Mouse (Mus musculus): ENCODE measurements around the gene Zmynd8.

Zmynd8 gene

GRCm38 (mm10) chr2:165899474-165899873 is 658 bp upstream of the Zmynd8 start:
- no peak for DNase-seq (ENCODE audit: low spot score in 2 of 2)

GRCm38 (mm10) chr2:165896171-165896570 is 2.6 kb downstream of the Zmynd8 start:
- no peak for DNase-seq (ENCODE audit: low spot score in 2 of 2)

GRCm38 (mm10) chr2:165895687-165896086 is 3.1 kb downstream of the Zmynd8 start:
- no peak for DNase-seq (ENCODE audit: low spot score in 2 of 2)

GRCm38 (mm10) chr2:165894533-165894932 is 4.3 kb downstream of the Zmynd8 start:
- DNase-seq (ENCODE audit: low spot score in 2 of 2) = no peak

GRCm38 (mm10) chr2:165893232-165893631 is 5.6 kb downstream of the Zmynd8 start:
- no peak for DNase-seq (ENCODE audit: low spot score in 2 of 2)

GRCm38 (mm10) chr2:165892626-165893025 is 6.2 kb downstream of the Zmynd8 start:
- DNase-seq (ENCODE audit: low spot score in 2 of 2) = no peak

GRCm38 (mm10) chr2:165890401-165890800 is 8.4 kb downstream of the Zmynd8 start:
- no peak for DNase-seq (ENCODE audit: low spot score in 2 of 2)

- DNase-seq (ENCODE audit: low spot score in 2 of 2) = no peak
Observed at GRCm38 (mm10) chr2:165889874-165890273, 8.9 kb downstream of the Zmynd8 start.

GRCm38 (mm10) chr2:165889266-165889665 is 9.6 kb downstream of the Zmynd8 start:
- no peak for DNase-seq (ENCODE audit: low spot score in 2 of 2)

- no peak for DNase-seq (ENCODE audit: low spot score in 2 of 2)
Observed at GRCm38 (mm10) chr2:165888813-165889221, 10.0 kb downstream of the Zmynd8 start.

- DNase-seq (ENCODE audit: low spot score in 2 of 2) = peak; percentile 71 to 78
Observed at GRCm38 (mm10) chr2:165888396-165888795, 10.4 kb downstream of the Zmynd8 start.

- no peak for DNase-seq (ENCODE audit: low spot score in 2 of 2)
Observed at GRCm38 (mm10) chr2:165886857-165887628, 11.8 kb downstream of the Zmynd8 start.

GRCm38 (mm10) chr2:165886482-165886856 is 12.3 kb downstream of the Zmynd8 start:
- no peak for DNase-seq (ENCODE audit: low spot score in 2 of 2)

- DNase-seq (ENCODE audit: low spot score in 2 of 2) = no peak
Observed at GRCm38 (mm10) chr2:165885951-165886320, 12.9 kb downstream of the Zmynd8 start.

- peak; percentile 76 to 80 for DNase-seq (ENCODE audit: low spot score in 2 of 2)
Observed at GRCm38 (mm10) chr2:165885225-165885950, 13.4 kb downstream of the Zmynd8 start.

- peak; percentile 99 for DNase-seq (ENCODE audit: low spot score in 2 of 2)
Observed at GRCm38 (mm10) chr2:165884577-165885224, 14.1 kb downstream of the Zmynd8 start.

GRCm38 (mm10) chr2:165883846-165884576 is 14.8 kb downstream of the Zmynd8 start:
- peak; percentile 65 to 71 for DNase-seq (ENCODE audit: low spot score in 2 of 2)

GRCm38 (mm10) chr2:165883006-165883405 is 15.8 kb downstream of the Zmynd8 start:
- DNase-seq (ENCODE audit: low spot score in 2 of 2) = peak in 1 of 2 experiments; percentile 63

- peak; percentile 59 to 65 for DNase-seq (ENCODE audit: low spot score in 2 of 2)
Observed at GRCm38 (mm10) chr2:165881585-165882431, 17.0 kb downstream of the Zmynd8 start.

- DNase-seq (ENCODE audit: low spot score in 2 of 2) = no peak
Observed at GRCm38 (mm10) chr2:165881220-165881584, 17.6 kb downstream of the Zmynd8 start.

Data from heart, adult 9 months (tissue).